Mouse (Mus musculus) stomach, embryonic 16.5 days (tissue): ENCODE measurements around the gene Ptbp2. TPM values are rescaled to one million over a fixed set of nuclear protein-coding genes. Genes with fewer than 3 reads are reported as not detected.

Source experiments
- ATAC-seq: fragments of 200-750 bp; cut with Nextera tagmentation; 2 replicates; pipeline ENCODE4 v1.8.0; 2017; ENCODE audit warnings: moderate number of reproducible peaks, moderate TSS enrichment; ENCODE audit not compliant: insufficient read depth, low FRiP score
- H3K27ac ChIP-seq: fragments of 300-500 bp; sonication (generic); 2 replicates; pipeline ENCODE4 v1.5.1; 2014; ENCODE audit warnings: low read length
- H3K27me3 ChIP-seq: fragments of 300-500 bp; sonication (generic); 2 replicates; pipeline ENCODE4 v1.6.1; 2014; ENCODE audit warnings: low read length, control low read depth, mixed read lengths; ENCODE audit not compliant: control insufficient read depth, insufficient read depth
- H3K36me3 ChIP-seq: fragments of 300-500 bp; sonication (generic); 2 replicates; pipeline ENCODE4 v1.6.1; 2014; ENCODE audit warnings: low read length; ENCODE audit not compliant: control insufficient read depth, insufficient read depth
- H3K4me1 ChIP-seq: fragments of 300-500 bp; sonication (generic); 2 replicates; pipeline ENCODE4 v1.6.1; 2014; ENCODE audit warnings: low read length, control low read depth, mixed read lengths; ENCODE audit not compliant: control insufficient read depth, insufficient read depth
- H3K4me2 ChIP-seq: fragments of 300-500 bp; sonication (generic); 2 replicates; pipeline ENCODE4 v1.6.1; 2014; ENCODE audit warnings: low read depth, low read length, mixed read lengths
- H3K4me3 ChIP-seq: fragments of 300-500 bp; sonication (generic); replicated peaks from 2 replicates; pipeline ENCODE4 v1.5.1; 2014; ENCODE audit warnings: mild to moderate bottlenecking, low read length
- H3K9ac ChIP-seq: fragments of 300-500 bp; sonication (generic); 2 replicates; pipeline ENCODE4 v1.6.1; 2014; ENCODE audit warnings: low read length
- H3K9me3 ChIP-seq: fragments of 300-500 bp; sonication (generic); replicated peaks from 2 replicates; pipeline ENCODE4 v1.6.1; 2016; ENCODE audit warnings: low read length, control low read depth; ENCODE audit not compliant: control insufficient read depth
- WGBS: fragments of 180-500 bp; shearing (Covaris S2); extraction: QIAGEN DNeasy Blood & Tissue Kit; methylation state at CpG from one replicate; pipeline ENCODE4 v1.1.7; 2014; 5-methylcytosine and 5-hydroxymethylcytosine counted together
- polyA plus RNA-seq: library from polyadenylated mRNA; unstranded; fragments of >200 nt; fragmentation: Nextera tagmentation; extraction: Ambion mirVana; gene quantifications from 2 replicates; pipeline ENCODE4 v1.2.1, GENCODE M21; 2015

The Ptbp2 gene
- polyA plus RNA-seq, 1 experiment from 2014 or later = 49.3 TPM

- H3K4me3 ChIP-seq = no peak overlapping the region
- H3K9ac ChIP-seq = no peak overlapping the region
- ATAC-seq = no peak
- H3K27me3 ChIP-seq = no peaks in the 10 kb centered on the region
- H3K4me1 ChIP-seq = peaks cover 4% of the 10 kb centered on the region
- WGBS = 75% methylated on average over 2 of the region's 2 CpGs
- H3K27ac ChIP-seq = no peak overlapping the region
- no peak overlapping the region for H3K4me2 ChIP-seq
- no peaks in the 10 kb centered on the region for H3K36me3 ChIP-seq
- no peaks in the 10 kb centered on the region for H3K9me3 ChIP-seq
These were observed 5.8 kb downstream of the Ptbp2 start for GRCm38 (mm10) chr3:119778431-119778830.

GRCm38 (mm10) chr3:119776129-119776528 lies 8.1 kb downstream of the Ptbp2 start:
- Histone ChIP-seq H3K27ac (no peak overlapping the region), H3K4me1 (peaks cover 4% of the 10 kb centered on the region), H3K4me2 (no peak overlapping the region), H3K36me3 (no peaks in the 10 kb centered on the region), H3K27me3 (no peaks in the 10 kb centered on the region), H3K9me3 (no peaks in the 10 kb centered on the region), H3K9ac (no peak overlapping the region), H3K4me3 (no peak overlapping the region)
- 86% methylated on average over 5 of the region's 5 CpGs for WGBS
- ATAC-seq = no peak

- ATAC-seq = no peak
- Histone ChIP-seq H3K4me3 (no peak overlapping the region), H3K27me3 (no peaks in the 10 kb centered on the region), H3K4me1 (no peaks in the 10 kb centered on the region), H3K36me3 (no peaks in the 10 kb centered on the region), H3K9me3 (no peaks in the 10 kb centered on the region), H3K9ac (no peak overlapping the region), H3K4me2 (no peak overlapping the region), H3K27ac (no peak overlapping the region)
- WGBS = 86% methylated on average over 2 of the region's 2 CpGs
These were observed 11.5 kb downstream of the Ptbp2 start for GRCm38 (mm10) chr3:119772789-119773188.

GRCm38 (mm10) chr3:119763772-119764171 lies 20.5 kb downstream of the Ptbp2 start:
- H3K4me2 ChIP-seq = no peak overlapping the region
- no peaks in the 10 kb centered on the region for H3K4me1 ChIP-seq
- no peak for ATAC-seq
- H3K9me3 ChIP-seq = no peaks in the 10 kb centered on the region
- no peak overlapping the region for H3K9ac ChIP-seq
- no peaks in the 10 kb centered on the region for H3K36me3 ChIP-seq
- no peak overlapping the region for H3K4me3 ChIP-seq
- 83% methylated on average over 2 of the region's 2 CpGs for WGBS
- H3K27me3 ChIP-seq = no peaks in the 10 kb centered on the region
- H3K27ac ChIP-seq = no peak overlapping the region

- no peaks in the 10 kb centered on the region for H3K27me3 ChIP-seq
- no peaks in the 10 kb centered on the region for H3K36me3 ChIP-seq
- H3K4me3 ChIP-seq = no peak overlapping the region
- H3K9me3 ChIP-seq = no peaks in the 10 kb centered on the region
- no peak overlapping the region for H3K27ac ChIP-seq
- H3K4me1 ChIP-seq = no peaks in the 10 kb centered on the region
- H3K4me2 ChIP-seq = no peak overlapping the region
- H3K9ac ChIP-seq = no peak overlapping the region
- WGBS = 93% methylated on average over 3 of the region's 3 CpGs
- no peak for ATAC-seq
These were observed 22.5 kb downstream of the Ptbp2 start for GRCm38 (mm10) chr3:119761732-119762131.

GRCm38 (mm10) chr3:119753791-119754190 lies 30.5 kb downstream of the Ptbp2 start:
- Histone ChIP-seq H3K27ac (no peak overlapping the region), H3K4me1 (no peaks in the 10 kb centered on the region), H3K36me3 (0 out of 2 replicates have a peak, but pooled peaks cover 4% of the 10 kb centered on the region), H3K4me3 (no peak overlapping the region), H3K9me3 (no peaks in the 10 kb centered on the region), H3K4me2 (no peak overlapping the region), H3K27me3 (no peaks in the 10 kb centered on the region), H3K9ac (no peak overlapping the region)
- ATAC-seq = no peak

- H3K36me3 ChIP-seq = 0 out of 2 replicates have a peak, but pooled peaks cover 4% of the 10 kb centered on the region
- no peak overlapping the region for H3K27ac ChIP-seq
- no peaks in the 10 kb centered on the region for H3K27me3 ChIP-seq
- no peak overlapping the region for H3K4me3 ChIP-seq
- H3K4me1 ChIP-seq = no peaks in the 10 kb centered on the region
- ATAC-seq = no peak
- H3K9ac ChIP-seq = no peak overlapping the region
- no peaks in the 10 kb centered on the region for H3K9me3 ChIP-seq
- 83% methylated on average over 3 of the region's 3 CpGs for WGBS
- no peak overlapping the region for H3K4me2 ChIP-seq
These were observed 34.6 kb downstream of the Ptbp2 start for GRCm38 (mm10) chr3:119749551-119750249.

GRCm38 (mm10) chr3:119749140-119749539 lies 35.1 kb downstream of the Ptbp2 start:
- Histone ChIP-seq H3K9ac (no peak overlapping the region), H3K27ac (no peak overlapping the region), H3K4me2 (no peak overlapping the region), H3K27me3 (no peaks in the 10 kb centered on the region), H3K4me1 (no peaks in the 10 kb centered on the region), H3K4me3 (no peak overlapping the region), H3K36me3 (peaks cover 6% of the 10 kb centered on the region; the same call in 1 of the 2 replicates), H3K9me3 (no peaks in the 10 kb centered on the region)
- 87% methylated on average over 2 of the region's 2 CpGs for WGBS
- ATAC-seq = no peak

- Histone ChIP-seq H3K9me3 (no peaks in the 10 kb centered on the region), H3K4me1 (no peaks in the 10 kb centered on the region), H3K4me2 (no peak overlapping the region), H3K4me3 (no peak overlapping the region), H3K36me3 (peaks cover 8% of the 10 kb centered on the region; the same call in 1 of the 2 replicates), H3K27me3 (no peaks in the 10 kb centered on the region), H3K27ac (no peak overlapping the region), H3K9ac (no peak overlapping the region)
- 76% methylated on average over 2 of the region's 2 CpGs for WGBS
- ATAC-seq = no peak
These were observed 37.6 kb downstream of the Ptbp2 start for GRCm38 (mm10) chr3:119746656-119747055.
